Mouse (Mus musculus): ENCODE data around the gene Plxnd1.

DNA sequence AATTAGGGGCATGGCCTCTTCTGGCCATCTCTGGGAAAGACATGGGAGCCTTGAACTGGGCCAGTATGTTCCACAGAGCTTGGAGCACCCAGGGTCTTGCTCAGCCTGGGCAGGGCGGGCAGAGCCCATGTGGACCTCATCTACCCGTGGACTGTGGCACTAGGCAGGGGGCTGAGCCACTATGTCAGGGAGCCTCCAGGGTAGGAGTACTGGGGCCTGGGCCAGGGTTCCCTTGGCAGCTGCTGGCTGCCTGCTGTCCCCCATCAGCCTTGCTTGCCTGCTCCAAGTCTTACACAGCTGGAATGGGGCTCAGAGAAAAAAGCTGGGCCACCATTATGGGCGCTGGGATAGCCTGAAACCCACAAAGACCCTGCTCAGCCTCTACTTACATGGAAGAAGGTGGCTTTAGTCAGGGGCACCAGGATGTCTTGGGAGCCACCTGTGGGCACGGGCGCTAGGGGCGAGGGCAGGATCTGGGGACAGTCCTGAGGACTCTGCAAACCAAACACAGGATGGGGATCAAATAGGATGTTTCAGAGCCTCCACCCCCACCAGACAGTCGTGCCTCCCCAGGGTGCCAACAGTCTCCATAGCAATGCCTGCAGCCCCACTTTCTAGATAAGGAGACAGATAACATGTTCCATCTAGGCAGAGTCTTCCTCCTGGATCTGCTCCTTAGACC is 22.6 kb downstream of the Plxnd1 start:
- TF ChIP-seq CTCF (IDR thresholded peaks at IDR 0.05; ENCODE audit: borderline replicate concordance, insufficient read depth, low read length) (no peak), POLR2A (IDR thresholded peaks at IDR 0.05; ENCODE audit: low read depth, low read length) (no peak)
